Mouse (Mus musculus): ENCODE measurements around the gene Ccn6. TPM values are rescaled to one million over a fixed set of nuclear protein-coding genes. Genes with fewer than 3 reads are reported as not detected.

Ccn6 gene
- polyA plus RNA-seq, 2 experiments, result 1.3 to 2.0 TPM

DNA sequence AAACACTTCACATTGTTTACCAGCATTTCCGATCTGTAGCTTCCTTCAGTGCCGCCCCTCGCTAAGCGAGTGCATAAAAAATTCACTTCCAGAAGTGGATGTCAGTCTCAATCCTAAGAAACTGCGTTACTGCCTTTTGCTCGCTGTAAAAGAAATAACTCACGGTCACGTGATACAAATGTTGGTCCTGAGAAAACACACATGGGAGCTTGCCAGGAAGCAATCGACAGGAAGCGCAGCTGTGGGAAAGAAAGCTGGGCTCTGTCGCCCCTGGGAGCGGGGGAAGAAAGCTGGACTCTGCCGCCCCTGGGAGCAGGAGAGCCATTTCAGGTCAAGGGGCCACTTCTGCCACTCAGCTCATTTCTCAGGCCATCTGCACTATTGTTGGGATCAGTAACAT lies 9.5 kb upstream of the Ccn6 start:
- Histone ChIP-seq H3K4me3 (replicated peaks; ENCODE audit: low read length) (no peak overlapping the region), H3K4me1 (ENCODE audit: control insufficient read depth, insufficient read depth, low read length) (0 out of 2 replicates have a peak, but pooled peaks cover 23% of the 10 kb centered on the region), H3K36me3 (ENCODE audit: control insufficient read depth, insufficient read depth, low read length) (no peaks in the 10 kb centered on the region), H3K4me2 (replicated peaks; ENCODE audit: low read depth, low read length, severe bottlenecking) (peak overlapping the region; percentile 25), H3K9me3 (ENCODE audit: control insufficient read depth, low read length) (no peaks in the 10 kb centered on the region), H3K27ac (replicated peaks; ENCODE audit: low read depth, low read length) (peak overlapping the region; percentile 10; the same call in 1 of the 2 replicates), H3K27me3 (ENCODE audit: control insufficient read depth, insufficient read depth, low read length) (no peaks in the 10 kb centered on the region), H3K9ac (ENCODE audit: low read depth, low read length, severe bottlenecking) (no peak overlapping the region)
- 34% methylated on average over 13 of the region's 13 CpGs for WGBS
- DNase-seq (ENCODE audit: low spot score) (peak; percentile 38), ATAC-seq (ENCODE audit: low FRiP score, low read depth) (no peak)
- TF ChIP-seq POLR2A (IDR thresholded peaks at IDR 0.05; ENCODE audit: borderline replicate concordance, extremely low read depth, insufficient read depth, insufficient read length), result no peak

DNA sequence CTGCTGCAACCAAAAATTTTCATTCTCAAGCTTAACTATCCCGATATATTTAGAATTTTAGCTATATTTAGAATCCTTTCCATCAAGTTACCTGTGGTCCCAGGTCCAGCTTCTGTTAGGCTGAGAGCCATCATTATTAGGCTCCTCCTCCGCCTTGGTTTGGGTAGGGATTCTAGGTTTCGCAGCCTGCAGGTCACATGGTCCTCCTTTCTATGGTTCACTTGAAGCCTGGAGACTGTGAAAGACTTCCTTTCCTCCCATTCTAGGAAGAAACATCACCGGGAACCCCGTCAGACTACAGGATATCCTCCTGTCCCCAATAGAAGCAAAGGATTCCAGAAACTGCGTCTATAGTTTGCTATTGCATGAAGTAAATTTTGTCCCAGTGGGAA lies 8.9 kb upstream of the Ccn6 start:
- H3K9me3 ChIP-seq (ENCODE audit: control insufficient read depth, low read length), result no peaks in the 10 kb centered on the region
- WGBS, result 85% methylated on average over 6 of the region's 6 CpGs
- TF ChIP-seq POLR2A (IDR thresholded peaks at IDR 0.05; ENCODE audit: borderline replicate concordance, extremely low read depth, insufficient read depth, insufficient read length), result no peak
- H3K27ac ChIP-seq (replicated peaks; ENCODE audit: low read depth, low read length), result peak overlapping the region; percentile 10; the same call in 1 of the 2 replicates
- ATAC-seq (ENCODE audit: low FRiP score, low read depth) (no peak), DNase-seq (ENCODE audit: low spot score) (no peak)
- peak overlapping the region; percentile 79; the same call in 1 of the 2 replicates for H3K4me2 ChIP-seq (replicated peaks; ENCODE audit: low read depth, low read length, severe bottlenecking)
- no peak overlapping the region for H3K4me3 ChIP-seq (replicated peaks; ENCODE audit: low read length)
- no peak overlapping the region for H3K9ac ChIP-seq (ENCODE audit: low read depth, low read length, severe bottlenecking)
- 0 out of 2 replicates have a peak, but pooled peaks cover 23% of the 10 kb centered on the region for H3K4me1 ChIP-seq (ENCODE audit: control insufficient read depth, insufficient read depth, low read length)
- no peaks in the 10 kb centered on the region for H3K27me3 ChIP-seq (ENCODE audit: control insufficient read depth, insufficient read depth, low read length)
- H3K36me3 ChIP-seq (ENCODE audit: control insufficient read depth, insufficient read depth, low read length), result no peaks in the 10 kb centered on the region

DNA sequence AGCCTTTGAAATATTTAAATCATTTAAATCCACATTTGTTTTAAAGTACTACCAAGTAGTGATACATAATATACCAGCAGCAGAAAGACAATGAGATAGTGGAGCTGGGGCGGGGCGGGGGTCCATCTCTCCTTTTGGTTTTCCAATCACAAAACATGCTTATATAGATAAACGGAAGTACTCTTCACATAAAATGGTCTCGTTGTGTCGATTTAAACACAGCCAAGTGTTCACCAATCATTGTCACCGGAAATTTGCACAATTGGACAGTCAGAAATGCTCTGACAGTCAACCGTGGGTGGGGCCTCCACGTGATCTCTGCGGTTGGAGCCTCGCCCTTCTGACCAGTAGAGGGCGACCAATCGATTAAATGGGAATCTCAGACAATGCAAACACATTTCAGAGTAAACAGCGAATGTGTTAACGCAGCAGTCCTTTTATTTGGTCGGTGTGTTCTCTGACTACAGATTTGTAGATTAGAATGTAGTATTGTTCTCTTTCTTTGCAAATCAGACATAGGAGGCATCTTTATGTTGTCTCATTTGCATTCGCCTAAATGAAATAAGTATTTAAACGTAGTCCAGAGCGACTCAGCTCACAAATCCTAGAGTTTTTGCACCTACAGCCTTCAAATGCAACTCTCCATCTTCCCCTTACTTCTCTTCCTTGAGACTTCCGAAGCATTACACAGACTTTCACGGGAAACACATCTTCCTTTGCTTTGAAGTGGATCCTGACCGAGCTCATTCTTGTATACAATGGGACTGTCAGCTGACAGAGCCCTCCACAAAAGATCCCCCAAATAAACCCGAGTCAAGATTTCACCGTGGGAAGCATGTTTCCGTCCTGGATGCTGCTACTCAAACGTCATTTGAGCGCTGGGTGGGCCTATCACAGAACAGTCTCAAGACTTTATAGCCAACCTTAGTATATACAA lies 8.3 kb upstream of the Ccn6 start:
- Histone ChIP-seq H3K27ac (replicated peaks; ENCODE audit: low read depth, low read length) (peak overlapping the region; percentile 70), H3K9me3 (ENCODE audit: control insufficient read depth, low read length) (no peaks in the 10 kb centered on the region)
- TF ChIP-seq POLR2A (IDR thresholded peaks at IDR 0.05; ENCODE audit: borderline replicate concordance, extremely low read depth, insufficient read depth, insufficient read length), result no peak

DNA sequence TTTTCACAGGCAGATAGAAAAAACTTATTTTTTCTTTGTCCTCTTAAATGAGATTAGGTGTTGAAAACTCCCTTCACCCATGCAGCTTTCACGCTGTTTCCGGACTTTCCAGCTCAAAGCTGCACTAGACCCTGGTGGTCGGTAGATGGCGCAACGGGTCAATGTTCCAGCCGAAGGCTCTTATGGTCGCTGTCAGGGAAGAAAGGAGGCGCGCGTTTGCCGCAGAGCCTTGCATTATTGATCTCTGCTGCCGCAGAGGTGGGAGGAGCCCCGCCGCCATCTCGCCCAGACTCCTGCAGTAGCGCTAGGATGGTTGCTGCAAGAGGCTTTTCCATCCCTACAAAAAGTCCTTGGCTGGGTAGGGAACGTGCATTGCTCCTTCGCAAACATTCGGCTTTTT lies 7.5 kb upstream of the Ccn6 start:
- peak overlapping the region; percentile 70 for H3K27ac ChIP-seq (replicated peaks; ENCODE audit: low read depth, low read length)
- H3K4me2 ChIP-seq (replicated peaks; ENCODE audit: low read depth, low read length, severe bottlenecking), result peak overlapping the region; percentile 79
- no peaks in the 10 kb centered on the region for H3K9me3 ChIP-seq (ENCODE audit: control insufficient read depth, low read length)
- peak overlapping the region; percentile 43 for H3K4me3 ChIP-seq (replicated peaks; ENCODE audit: low read length)
- no peaks in the 10 kb centered on the region for H3K27me3 ChIP-seq (ENCODE audit: control insufficient read depth, insufficient read depth, low read length)
- 0 out of 2 replicates have a peak, but pooled peaks cover 23% of the 10 kb centered on the region for H3K4me1 ChIP-seq (ENCODE audit: control insufficient read depth, insufficient read depth, low read length)
- no peaks in the 10 kb centered on the region for H3K36me3 ChIP-seq (ENCODE audit: control insufficient read depth, insufficient read depth, low read length)
- DNase-seq (ENCODE audit: low spot score) (peak; percentile 94), ATAC-seq (ENCODE audit: low FRiP score, low read depth) (peak; percentile 87)
- TF ChIP-seq POLR2A (IDR thresholded peaks at IDR 0.05; ENCODE audit: borderline replicate concordance, extremely low read depth, insufficient read depth, insufficient read length), result no peak
- under 1% methylated on average over 19 of the region's 19 CpGs for WGBS
- peak overlapping the region; percentile 25; the same call in 1 of the 2 replicates for H3K9ac ChIP-seq (ENCODE audit: low read depth, low read length, severe bottlenecking)

More for the DNA sequence above, 8.3 kb upstream of the Ccn6 start:
- peak; percentile 89 for DNase-seq (ENCODE audit: low spot score)
- 0 out of 2 replicates have a peak, but pooled peaks cover 23% of the 10 kb centered on the region for H3K4me1 ChIP-seq (ENCODE audit: control insufficient read depth, insufficient read depth, low read length)
- WGBS, result 18% methylated on average over 26 of the region's 26 CpGs
- H3K4me3 ChIP-seq (replicated peaks; ENCODE audit: low read length), result peak overlapping the region; percentile 43
- peak overlapping the region; percentile 79 for H3K4me2 ChIP-seq (replicated peaks; ENCODE audit: low read depth, low read length, severe bottlenecking)
- peak overlapping the region; percentile 25; the same call in 1 of the 2 replicates for H3K9ac ChIP-seq (ENCODE audit: low read depth, low read length, severe bottlenecking)
- no peaks in the 10 kb centered on the region for H3K27me3 ChIP-seq (ENCODE audit: control insufficient read depth, insufficient read depth, low read length)
- H3K36me3 ChIP-seq (ENCODE audit: control insufficient read depth, insufficient read depth, low read length), result no peaks in the 10 kb centered on the region
- peak; percentile 76 for ATAC-seq (ENCODE audit: low FRiP score, low read depth)

DNA sequence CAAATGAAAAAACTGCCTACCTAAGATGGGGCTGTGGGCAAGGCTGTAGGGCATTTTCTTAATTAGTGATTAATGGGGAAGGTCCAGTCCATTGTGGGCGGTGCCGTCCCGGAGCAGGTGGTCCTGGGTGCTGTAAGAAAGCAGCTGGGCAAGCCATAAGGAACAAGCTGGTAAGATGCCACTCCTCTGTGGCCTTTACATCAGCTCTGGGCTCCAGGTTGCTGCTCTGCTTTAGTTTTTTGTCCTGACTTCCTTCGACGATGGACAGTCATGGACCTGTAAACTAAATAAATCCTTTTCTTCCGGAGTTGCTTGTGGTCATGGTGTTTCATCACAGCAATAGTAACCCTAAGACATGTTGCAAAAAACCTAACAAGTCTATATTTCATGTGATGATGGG lies 7.1 kb upstream of the Ccn6 start:
- Histone ChIP-seq H3K27me3 (ENCODE audit: control insufficient read depth, insufficient read depth, low read length) (no peaks in the 10 kb centered on the region), H3K4me2 (replicated peaks; ENCODE audit: low read depth, low read length, severe bottlenecking) (peak overlapping the region; percentile 31; the same call in 1 of the 2 replicates), H3K36me3 (ENCODE audit: control insufficient read depth, insufficient read depth, low read length) (no peaks in the 10 kb centered on the region), H3K4me3 (replicated peaks; ENCODE audit: low read length) (no peak overlapping the region), H3K9me3 (ENCODE audit: control insufficient read depth, low read length) (no peaks in the 10 kb centered on the region), H3K4me1 (ENCODE audit: control insufficient read depth, insufficient read depth, low read length) (0 out of 2 replicates have a peak, but pooled peaks cover 23% of the 10 kb centered on the region), H3K27ac (replicated peaks; ENCODE audit: low read depth, low read length) (no peak overlapping the region), H3K9ac (ENCODE audit: low read depth, low read length, severe bottlenecking) (no peak overlapping the region)
- ATAC-seq (ENCODE audit: low FRiP score, low read depth), result no peak
- TF ChIP-seq POLR2A (IDR thresholded peaks at IDR 0.05; ENCODE audit: borderline replicate concordance, extremely low read depth, insufficient read depth, insufficient read length), result no peak
- DNase-seq (ENCODE audit: low spot score), result no peak
- WGBS, result 20% methylated on average over 6 of the region's 6 CpGs

Data from limb, embryonic 14.5 days (tissue).